Mouse (Mus musculus): ENCODE results near the gene Fxr2.

GRCm38 (mm10) chr11:69590622-69591021, 42.2 kb upstream of the Fxr2 start:
- no peak for TF ChIP-seq CTCF (IDR thresholded peaks at IDR 0.05; ENCODE audit: control insufficient read depth, insufficient read depth, low read length)
- TF ChIP-seq POLR2A (IDR thresholded peaks at IDR 0.05; ENCODE audit: borderline replicate concordance, control insufficient read depth, low read depth, low read length), result no peak
